Mouse (Mus musculus): ENCODE data around the gene Olfr575.

GRCm38 (mm10) chr7:102989224-102989623, 30.6 kb upstream of the Olfr575 start, which contains the start of gene Olfr578:
- TF ChIP-seq CTCF (conservative IDR thresholded peaks at IDR 0.05; ENCODE audit: insufficient read depth, insufficient read length, low read depth, low read length) (no peak), POLR2A (IDR thresholded peaks at IDR 0.05; ENCODE audit: low read depth, low read length) (no peak)

Measured in kidney, adult 2 months (tissue).